Mouse (Mus musculus): Measurements from ENCODE around the gene Olfr203.
"Not testable (repeated sequence)": the region's sequence is repeated elsewhere in the genome, so short reads cannot be mapped to it uniquely, and the experiment has no call there.

Gene Olfr203

GRCm38 (mm10) chr16:59298581-59298980 is at the start of gene Olfr203:
TSS of gene Olfr203 (plus strand) at chr16:59298881.
- no peak for DNase-seq (ENCODE audit: low spot score in 2 of 2)

GRCm38 (mm10) chr16:59249684-59250083 is 49.0 kb upstream of the Olfr203 start:
- no peak for DNase-seq (ENCODE audit: low spot score in 2 of 2)

- not testable (repeated sequence) for DNase-seq (ENCODE audit: low spot score in 2 of 2)
Measured at GRCm38 (mm10) chr16:59269097-59269496, 29.6 kb upstream of the Olfr203 start.

GRCm38 (mm10) chr16:59272532-59272931 is 26.1 kb upstream of the Olfr203 start, which contains the start of gene Olfr201:
TSS of gene Olfr201 (minus strand) at chr16:59272632.
- not testable (repeated sequence) for DNase-seq (ENCODE audit: low spot score in 2 of 2)

GRCm38 (mm10) chr16:59280542-59280941 is 18.1 kb upstream of the Olfr203 start:
- no peak for DNase-seq (ENCODE audit: low spot score in 2 of 2)

GRCm38 (mm10) chr16:59283476-59283875 is 15.2 kb upstream of the Olfr203 start:
- no peak for DNase-seq (ENCODE audit: low spot score in 2 of 2)

- DNase-seq (ENCODE audit: low spot score in 2 of 2) = no peak
Measured at GRCm38 (mm10) chr16:59286693-59287092, 12.0 kb upstream of the Olfr203 start, which contains the start of gene Olfr202. TSS of gene Olfr202 (minus strand) at chr16:59286793.

GRCm38 (mm10) chr16:59287576-59287975 is 11.1 kb upstream of the Olfr203 start:
- not testable (repeated sequence) for DNase-seq (ENCODE audit: low spot score in 2 of 2)

GRCm38 (mm10) chr16:59318148-59318547 is 19.5 kb downstream of the Olfr203 start, which contains the start of gene Olfr204:
TSS of gene Olfr204 (minus strand) at chr16:59318248.
- DNase-seq (ENCODE audit: low spot score in 2 of 2) = no peak

- DNase-seq (ENCODE audit: low spot score in 2 of 2) = not testable (repeated sequence)
Measured at GRCm38 (mm10) chr16:59323262-59323661, 24.6 kb downstream of the Olfr203 start.

GRCm38 (mm10) chr16:59331038-59331437 is 32.4 kb downstream of the Olfr203 start, which contains the start of gene Olfr205:
TSS of gene Olfr205 (minus strand) at chr16:59331138.
- DNase-seq (ENCODE audit: low spot score in 2 of 2) = no peak

- DNase-seq (ENCODE audit: low spot score in 2 of 2) = no peak
Measured at GRCm38 (mm10) chr16:59349146-59349545, 50.5 kb downstream of the Olfr203 start, which contains the start of gene Olfr206. TSS of gene Olfr206 (minus strand) at chr16:59349246.
